Mouse (Mus musculus): ENCODE data around the gene Simc1. TPM values are rescaled to one million over a fixed set of nuclear protein-coding genes. Genes with fewer than 3 reads are reported as not detected.
A peak's percentile ranks its signal among the peaks of the same experiment; 100 is the strongest.

Gene Simc1
- polyA plus RNA-seq, 1 experiment from 2014 or later: 7.9 TPM

GRCm38 (mm10) chr13:54571637-54572036, 68.1 kb downstream of the Simc1 start:
- Histone ChIP-seq H3K9me3 (replicated peaks; ENCODE audit: control insufficient read depth, low read length) (no peaks in the 10 kb centered on the region), H3K27ac (ENCODE audit: low read length) (no peak overlapping the region), H3K36me3 (ENCODE audit: control insufficient read depth, insufficient read depth, low read length) (no peaks in the 10 kb centered on the region), H3K4me3 (replicated peaks; ENCODE audit: low read length) (no peak overlapping the region), H3K4me1 (ENCODE audit: control insufficient read depth, insufficient read depth, low read length) (peaks cover 8% of the 10 kb centered on the region), H3K27me3 (ENCODE audit: control insufficient read depth, insufficient read depth, low read length) (no peaks in the 10 kb centered on the region), H3K4me2 (ENCODE audit: low read depth, low read length) (no peak overlapping the region), H3K9ac (ENCODE audit: low read length) (no peak overlapping the region)
- 42% methylated on average over 2 of the region's 2 CpGs for WGBS
- no peak for ATAC-seq (ENCODE audit: insufficient read depth, low FRiP score)

GRCm38 (mm10) chr13:54572621-54573020, 69.0 kb downstream of the Simc1 start:
- H3K4me2 ChIP-seq (ENCODE audit: low read depth, low read length): no peak overlapping the region
- H3K27me3 ChIP-seq (ENCODE audit: control insufficient read depth, insufficient read depth, low read length): no peaks in the 10 kb centered on the region
- no peak overlapping the region for H3K9ac ChIP-seq (ENCODE audit: low read length)
- H3K36me3 ChIP-seq (ENCODE audit: control insufficient read depth, insufficient read depth, low read length): no peaks in the 10 kb centered on the region
- no peaks in the 10 kb centered on the region for H3K9me3 ChIP-seq (replicated peaks; ENCODE audit: control insufficient read depth, low read length)
- no peak overlapping the region for H3K4me3 ChIP-seq (replicated peaks; ENCODE audit: low read length)
- no peak for ATAC-seq (ENCODE audit: insufficient read depth, low FRiP score)
- H3K27ac ChIP-seq (ENCODE audit: low read length): no peak overlapping the region
- peaks cover 8% of the 10 kb centered on the region for H3K4me1 ChIP-seq (ENCODE audit: control insufficient read depth, insufficient read depth, low read length)
- 78% methylated on average over 4 of the region's 4 CpGs for WGBS

- Histone ChIP-seq H3K27me3 (ENCODE audit: control insufficient read depth, insufficient read depth, low read length) (no peaks in the 10 kb centered on the region), H3K27ac (ENCODE audit: low read length) (peak within 1 kb of the TSS; percentile 74), H3K4me3 (replicated peaks; ENCODE audit: low read length) (peak within 1 kb of the TSS; percentile 69), H3K4me2 (ENCODE audit: low read depth, low read length) (peak within 1 kb of the TSS; percentile 66), H3K4me1 (ENCODE audit: control insufficient read depth, insufficient read depth, low read length) (peaks cover 8% of the 10 kb centered on the region), H3K9ac (ENCODE audit: low read length) (peak within 1 kb of the TSS; percentile 86), H3K36me3 (ENCODE audit: control insufficient read depth, insufficient read depth, low read length) (no peaks in the 10 kb centered on the region), H3K9me3 (replicated peaks; ENCODE audit: control insufficient read depth, low read length) (no peaks in the 10 kb centered on the region)
- peak; percentile 92 for ATAC-seq (ENCODE audit: insufficient read depth, low FRiP score)
- WGBS: under 1% methylated on average over 55 of the region's 55 CpGs
Observed at GRCm38 (mm10) chr13:54574854-54575481, 71.4 kb downstream of the Simc1 start, which contains the start of gene Arl10. Gene Arl10, plus strand, starts transcription at chr13:54575015.

- Histone ChIP-seq H3K27me3 (ENCODE audit: control insufficient read depth, insufficient read depth, low read length) (no peaks in the 10 kb centered on the region), H3K4me3 (replicated peaks; ENCODE audit: low read length) (peak overlapping the region; percentile 69), H3K4me1 (ENCODE audit: control insufficient read depth, insufficient read depth, low read length) (peaks cover 8% of the 10 kb centered on the region), H3K9ac (ENCODE audit: low read length) (peak overlapping the region; percentile 86), H3K4me2 (ENCODE audit: low read depth, low read length) (peak overlapping the region; percentile 66), H3K36me3 (ENCODE audit: control insufficient read depth, insufficient read depth, low read length) (0 out of 2 replicates have a peak, but pooled peaks cover under 1% of the 10 kb centered on the region), H3K27ac (ENCODE audit: low read length) (peak overlapping the region; percentile 74; the same call in 1 of the 2 replicates), H3K9me3 (replicated peaks; ENCODE audit: control insufficient read depth, low read length) (no peaks in the 10 kb centered on the region)
- WGBS: 1% methylated on average over 19 of the region's 19 CpGs
- ATAC-seq (ENCODE audit: insufficient read depth, low FRiP score): no peak
Observed at GRCm38 (mm10) chr13:54575489-54575888, 71.9 kb downstream of the Simc1 start.

- no peak for ATAC-seq (ENCODE audit: insufficient read depth, low FRiP score)
- H3K9ac ChIP-seq (ENCODE audit: low read length): no peak overlapping the region
- H3K9me3 ChIP-seq (replicated peaks; ENCODE audit: control insufficient read depth, low read length): no peaks in the 10 kb centered on the region
- H3K4me3 ChIP-seq (replicated peaks; ENCODE audit: low read length): no peak overlapping the region
- H3K27ac ChIP-seq (ENCODE audit: low read length): no peak overlapping the region
- peaks cover 13% of the 10 kb centered on the region for H3K4me1 ChIP-seq (ENCODE audit: control insufficient read depth, insufficient read depth, low read length)
- 85% methylated on average over 21 of the region's 21 CpGs for WGBS
- H3K27me3 ChIP-seq (ENCODE audit: control insufficient read depth, insufficient read depth, low read length): no peaks in the 10 kb centered on the region
- no peak overlapping the region for H3K4me2 ChIP-seq (ENCODE audit: low read depth, low read length)
- H3K36me3 ChIP-seq (ENCODE audit: control insufficient read depth, insufficient read depth, low read length): peaks cover 12% of the 10 kb centered on the region; the same call in 1 of the 2 replicates
Observed at GRCm38 (mm10) chr13:54577652-54578507, 74.3 kb downstream of the Simc1 start.

DNA sequence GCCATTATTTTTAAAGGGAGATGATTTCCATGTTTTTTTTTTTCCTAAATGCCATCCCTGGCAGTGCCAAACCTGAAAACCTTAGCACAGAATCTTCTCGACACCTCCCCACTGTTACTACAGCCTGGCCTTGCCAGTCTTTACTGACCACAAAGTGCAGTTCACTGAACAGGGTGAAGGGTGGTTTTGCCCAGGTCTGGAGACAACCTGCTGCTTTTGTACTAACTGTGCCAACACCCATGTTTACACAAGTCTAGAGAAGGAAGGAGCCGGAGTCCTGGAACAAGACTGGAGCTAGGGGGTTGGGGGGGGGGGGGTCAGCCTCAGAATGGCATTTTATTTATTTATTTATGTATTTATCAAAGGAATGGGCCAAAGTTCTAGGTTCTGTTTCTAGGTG, 77.8 kb downstream of the Simc1 start:
- Histone ChIP-seq H3K9ac (ENCODE audit: low read length) (no peak overlapping the region), H3K4me3 (replicated peaks; ENCODE audit: low read length) (no peak overlapping the region), H3K4me1 (ENCODE audit: control insufficient read depth, insufficient read depth, low read length) (peaks cover 6% of the 10 kb centered on the region), H3K9me3 (replicated peaks; ENCODE audit: control insufficient read depth, low read length) (no peaks in the 10 kb centered on the region), H3K27ac (ENCODE audit: low read length) (peak overlapping the region; percentile 73), H3K36me3 (ENCODE audit: control insufficient read depth, insufficient read depth, low read length) (peaks cover 23% of the 10 kb centered on the region), H3K27me3 (ENCODE audit: control insufficient read depth, insufficient read depth, low read length) (no peaks in the 10 kb centered on the region), H3K4me2 (ENCODE audit: low read depth, low read length) (no peak overlapping the region)
- ATAC-seq (ENCODE audit: insufficient read depth, low FRiP score): peak; percentile 65; the same call in 1 of the 2 replicates
- 47% methylated on average over 2 of the region's 2 CpGs for WGBS

DNA sequence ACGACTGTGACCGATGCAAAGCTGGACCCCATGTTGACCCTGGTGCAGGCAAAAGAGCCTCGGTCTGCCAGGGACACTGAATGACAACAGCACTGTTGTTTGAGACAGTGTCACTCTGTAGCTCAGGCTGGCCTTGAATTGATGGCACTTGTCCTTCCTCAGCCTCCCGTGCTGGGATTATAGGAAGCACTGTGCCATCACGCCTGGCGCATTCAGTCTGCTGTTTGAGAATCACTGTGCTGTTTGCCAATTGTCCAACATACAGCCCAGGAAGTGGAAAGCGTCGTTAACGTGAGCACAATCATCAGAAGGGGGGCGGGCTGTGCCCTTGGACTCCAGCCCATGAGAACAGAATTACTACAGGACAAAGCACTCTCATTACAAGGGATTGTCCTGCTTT, 78.5 kb downstream of the Simc1 start:
- Histone ChIP-seq H3K27me3 (ENCODE audit: control insufficient read depth, insufficient read depth, low read length) (no peaks in the 10 kb centered on the region), H3K4me3 (replicated peaks; ENCODE audit: low read length) (no peak overlapping the region), H3K4me1 (ENCODE audit: control insufficient read depth, insufficient read depth, low read length) (peaks cover 5% of the 10 kb centered on the region; the same call in 1 of the 2 replicates), H3K36me3 (ENCODE audit: control insufficient read depth, insufficient read depth, low read length) (peaks cover 23% of the 10 kb centered on the region), H3K27ac (ENCODE audit: low read length) (peak overlapping the region; percentile 34; the same call in 1 of the 2 replicates), H3K9me3 (replicated peaks; ENCODE audit: control insufficient read depth, low read length) (no peaks in the 10 kb centered on the region), H3K4me2 (ENCODE audit: low read depth, low read length) (no peak overlapping the region), H3K9ac (ENCODE audit: low read length) (no peak overlapping the region)
- WGBS: 67% methylated on average over 10 of the region's 10 CpGs
- no peak for ATAC-seq (ENCODE audit: insufficient read depth, low FRiP score)

GRCm38 (mm10) chr13:54582860-54583259, 79.3 kb downstream of the Simc1 start:
- Histone ChIP-seq H3K36me3 (ENCODE audit: control insufficient read depth, insufficient read depth, low read length) (peaks cover 23% of the 10 kb centered on the region), H3K9ac (ENCODE audit: low read length) (no peak overlapping the region), H3K4me1 (ENCODE audit: control insufficient read depth, insufficient read depth, low read length) (peaks cover 5% of the 10 kb centered on the region; the same call in 1 of the 2 replicates), H3K27ac (ENCODE audit: low read length) (no peak overlapping the region), H3K9me3 (replicated peaks; ENCODE audit: control insufficient read depth, low read length) (no peaks in the 10 kb centered on the region), H3K4me3 (replicated peaks; ENCODE audit: low read length) (no peak overlapping the region), H3K27me3 (ENCODE audit: control insufficient read depth, insufficient read depth, low read length) (no peaks in the 10 kb centered on the region), H3K4me2 (ENCODE audit: low read depth, low read length) (no peak overlapping the region)
- 81% methylated on average over 5 of the region's 5 CpGs for WGBS
- no peak for ATAC-seq (ENCODE audit: insufficient read depth, low FRiP score)

GRCm38 (mm10) chr13:54585831-54586230, 82.3 kb downstream of the Simc1 start:
- Histone ChIP-seq H3K9me3 (replicated peaks; ENCODE audit: control insufficient read depth, low read length) (no peaks in the 10 kb centered on the region), H3K36me3 (ENCODE audit: control insufficient read depth, insufficient read depth, low read length) (peaks cover 20% of the 10 kb centered on the region), H3K27ac (ENCODE audit: low read length) (no peak overlapping the region), H3K4me1 (ENCODE audit: control insufficient read depth, insufficient read depth, low read length) (peaks cover 13% of the 10 kb centered on the region), H3K27me3 (ENCODE audit: control insufficient read depth, insufficient read depth, low read length) (no peaks in the 10 kb centered on the region), H3K4me2 (ENCODE audit: low read depth, low read length) (no peak overlapping the region), H3K4me3 (replicated peaks; ENCODE audit: low read length) (no peak overlapping the region), H3K9ac (ENCODE audit: low read length) (no peak overlapping the region)
- ATAC-seq (ENCODE audit: insufficient read depth, low FRiP score): no peak
- 91% methylated on average over 11 of the region's 11 CpGs for WGBS

All from stomach, embryonic 16.5 days (tissue).